Mouse (Mus musculus): ENCODE data around the gene Apon. TPM values are rescaled to one million over a fixed set of nuclear protein-coding genes. Genes with fewer than 3 reads are reported as not detected.
A peak's percentile ranks its signal among the peaks of the same experiment; 100 is the strongest.

Apon gene
- polyA plus RNA-seq, 1 experiment: not detected

- Histone ChIP-seq H3K27ac (ENCODE audit: insufficient read depth, low read depth, low read length) (no peak overlapping the region), H3K4me1 (ENCODE audit: control insufficient read depth, insufficient read depth, low read length) (peaks cover 13% of the 10 kb centered on the region; the same call in 1 of the 2 replicates), H3K4me3 (ENCODE audit: insufficient read depth, low read length) (no peak overlapping the region)
- TF ChIP-seq CTCF (IDR thresholded peaks at IDR 0.05; ENCODE audit: low read depth, low read length) (no peak), POLR2A (IDR thresholded peaks at IDR 0.05; ENCODE audit: borderline replicate concordance, low read depth, low read length) (no peak)
Observed at GRCm38 (mm10) chr10:128214981-128215380, 38.9 kb upstream of the Apon start.

GRCm38 (mm10) chr10:128218387-128219117 lies 35.3 kb upstream of the Apon start:
- H3K27ac ChIP-seq (ENCODE audit: insufficient read depth, low read depth, low read length): no peak overlapping the region
- no peaks in the 10 kb centered on the region for H3K4me1 ChIP-seq (ENCODE audit: control insufficient read depth, insufficient read depth, low read length)
- TF ChIP-seq CTCF (IDR thresholded peaks at IDR 0.05; ENCODE audit: low read depth, low read length) (no peak), POLR2A (IDR thresholded peaks at IDR 0.05; ENCODE audit: borderline replicate concordance, low read depth, low read length) (no peak)
- no peak overlapping the region for H3K4me3 ChIP-seq (ENCODE audit: insufficient read depth, low read length)

GRCm38 (mm10) chr10:128221533-128222286 lies 32.2 kb upstream of the Apon start:
- Histone ChIP-seq H3K4me1 (ENCODE audit: control insufficient read depth, insufficient read depth, low read length) (no peaks in the 10 kb centered on the region), H3K4me3 (ENCODE audit: insufficient read depth, low read length) (no peak overlapping the region), H3K27ac (ENCODE audit: insufficient read depth, low read depth, low read length) (no peak overlapping the region)
- TF ChIP-seq POLR2A (IDR thresholded peaks at IDR 0.05; ENCODE audit: borderline replicate concordance, low read depth, low read length) (no peak), CTCF (IDR thresholded peaks at IDR 0.05; ENCODE audit: low read depth, low read length) (no peak)

GRCm38 (mm10) chr10:128225064-128225463 lies 28.8 kb upstream of the Apon start:
- no peak overlapping the region for H3K4me3 ChIP-seq (ENCODE audit: insufficient read depth, low read length)
- TF ChIP-seq POLR2A (IDR thresholded peaks at IDR 0.05; ENCODE audit: borderline replicate concordance, low read depth, low read length): no peak
- no peak for TF ChIP-seq CTCF (IDR thresholded peaks at IDR 0.05; ENCODE audit: low read depth, low read length)
- H3K4me1 ChIP-seq (ENCODE audit: control insufficient read depth, insufficient read depth, low read length): peaks cover 12% of the 10 kb centered on the region
- H3K27ac ChIP-seq (ENCODE audit: insufficient read depth, low read depth, low read length): no peak overlapping the region

- TF ChIP-seq CTCF (IDR thresholded peaks at IDR 0.05; ENCODE audit: low read depth, low read length) (no peak), POLR2A (IDR thresholded peaks at IDR 0.05; ENCODE audit: borderline replicate concordance, low read depth, low read length) (no peak)
- H3K27ac ChIP-seq (ENCODE audit: insufficient read depth, low read depth, low read length): no peak within 1 kb of the TSS
Observed at GRCm38 (mm10) chr10:128225538-128225937, 28.4 kb upstream of the Apon start, which contains the start of gene Mip. Gene Mip (plus strand): TSS chr10:128225838.

GRCm38 (mm10) chr10:128227592-128227991 lies 26.3 kb upstream of the Apon start:
- Histone ChIP-seq H3K4me1 (ENCODE audit: control insufficient read depth, insufficient read depth, low read length) (peaks cover 16% of the 10 kb centered on the region), H3K4me3 (ENCODE audit: insufficient read depth, low read length) (no peak overlapping the region), H3K27ac (ENCODE audit: insufficient read depth, low read depth, low read length) (no peak overlapping the region)
- TF ChIP-seq CTCF (IDR thresholded peaks at IDR 0.05; ENCODE audit: low read depth, low read length) (no peak), POLR2A (IDR thresholded peaks at IDR 0.05; ENCODE audit: borderline replicate concordance, low read depth, low read length) (no peak)

More at GRCm38 (mm10) chr10:128225538-128225937, 28.4 kb upstream of the Apon start, which contains the start of gene Mip:
- H3K4me3 ChIP-seq (ENCODE audit: insufficient read depth, low read length): no peak within 1 kb of the TSS
- peaks cover 12% of the 10 kb centered on the region for H3K4me1 ChIP-seq (ENCODE audit: control insufficient read depth, insufficient read depth, low read length)

GRCm38 (mm10) chr10:128228009-128228408 lies 25.9 kb upstream of the Apon start:
- Histone ChIP-seq H3K27ac (ENCODE audit: insufficient read depth, low read depth, low read length) (no peak overlapping the region), H3K4me3 (ENCODE audit: insufficient read depth, low read length) (no peak overlapping the region), H3K4me1 (ENCODE audit: control insufficient read depth, insufficient read depth, low read length) (peaks cover 19% of the 10 kb centered on the region)
- TF ChIP-seq CTCF (IDR thresholded peaks at IDR 0.05; ENCODE audit: low read depth, low read length) (no peak), POLR2A (IDR thresholded peaks at IDR 0.05; ENCODE audit: borderline replicate concordance, low read depth, low read length) (no peak)

- Histone ChIP-seq H3K4me3 (ENCODE audit: insufficient read depth, low read length) (no peak overlapping the region), H3K27ac (ENCODE audit: insufficient read depth, low read depth, low read length) (no peak overlapping the region)
- TF ChIP-seq CTCF (IDR thresholded peaks at IDR 0.05; ENCODE audit: low read depth, low read length) (no peak), POLR2A (IDR thresholded peaks at IDR 0.05; ENCODE audit: borderline replicate concordance, low read depth, low read length) (no peak)
Observed at GRCm38 (mm10) chr10:128230582-128230981, 23.3 kb upstream of the Apon start.

GRCm38 (mm10) chr10:128231146-128231545 lies 22.8 kb upstream of the Apon start:
- Histone ChIP-seq H3K4me1 (ENCODE audit: control insufficient read depth, insufficient read depth, low read length) (peaks cover 31% of the 10 kb centered on the region), H3K4me3 (ENCODE audit: insufficient read depth, low read length) (peak overlapping the region; percentile 82), H3K27ac (ENCODE audit: insufficient read depth, low read depth, low read length) (peak overlapping the region; percentile 71)
- TF ChIP-seq CTCF (IDR thresholded peaks at IDR 0.05; ENCODE audit: low read depth, low read length): no peak
- no peak for TF ChIP-seq POLR2A (IDR thresholded peaks at IDR 0.05; ENCODE audit: borderline replicate concordance, low read depth, low read length)

More at GRCm38 (mm10) chr10:128230582-128230981, 23.3 kb upstream of the Apon start:
- peaks cover 31% of the 10 kb centered on the region for H3K4me1 ChIP-seq (ENCODE audit: control insufficient read depth, insufficient read depth, low read length)

Data from bone marrow macrophage, adult 2 months (primary cell).